Mouse (Mus musculus): Measurements from ENCODE around the gene Casp12. TPM values are rescaled to one million over a fixed set of nuclear protein-coding genes. Genes with fewer than 3 reads are reported as not detected.

Casp12 gene
- 0.17 and 0.24 TPM in 2 replicates for polyA plus RNA-seq (2015; fragmentation: Nextera tagmentation; extraction: Ambion mirVana)

- Histone ChIP-seq H3K36me3 (no peaks in the 10 kb centered on the region), H3K4me2 (replicated peaks) (no peak within 1 kb of the TSS), H3K4me1 (no peaks in the 10 kb centered on the region), H3K4me3 (no peak within 1 kb of the TSS), H3K9me3 (no peaks in the 10 kb centered on the region), H3K9ac (replicated peaks) (no peak within 1 kb of the TSS), H3K27ac (replicated peaks) (no peak within 1 kb of the TSS), H3K27me3 (no peaks in the 10 kb centered on the region)
- WGBS: 90% methylated on average over 4 of the region's 4 CpGs
- no peak for ATAC-seq (replicated peaks)
Measured at GRCm38 (mm10) chr9:5345291-5345898, at the start of gene Casp12. Casp12 (plus strand) TSS chr9:5345430.

- Histone ChIP-seq H3K9ac (replicated peaks) (no peak overlapping the region), H3K9me3 (no peaks in the 10 kb centered on the region), H3K4me3 (no peak overlapping the region), H3K4me2 (replicated peaks) (no peak overlapping the region), H3K36me3 (no peaks in the 10 kb centered on the region), H3K4me1 (no peaks in the 10 kb centered on the region), H3K27me3 (no peaks in the 10 kb centered on the region), H3K27ac (replicated peaks) (no peak overlapping the region)
- WGBS: 88% methylated on average over 2 of the region's 2 CpGs
- no peak for ATAC-seq (replicated peaks)
Measured at GRCm38 (mm10) chr9:5296354-5297237, 48.6 kb upstream of the Casp12 start.

DNA sequence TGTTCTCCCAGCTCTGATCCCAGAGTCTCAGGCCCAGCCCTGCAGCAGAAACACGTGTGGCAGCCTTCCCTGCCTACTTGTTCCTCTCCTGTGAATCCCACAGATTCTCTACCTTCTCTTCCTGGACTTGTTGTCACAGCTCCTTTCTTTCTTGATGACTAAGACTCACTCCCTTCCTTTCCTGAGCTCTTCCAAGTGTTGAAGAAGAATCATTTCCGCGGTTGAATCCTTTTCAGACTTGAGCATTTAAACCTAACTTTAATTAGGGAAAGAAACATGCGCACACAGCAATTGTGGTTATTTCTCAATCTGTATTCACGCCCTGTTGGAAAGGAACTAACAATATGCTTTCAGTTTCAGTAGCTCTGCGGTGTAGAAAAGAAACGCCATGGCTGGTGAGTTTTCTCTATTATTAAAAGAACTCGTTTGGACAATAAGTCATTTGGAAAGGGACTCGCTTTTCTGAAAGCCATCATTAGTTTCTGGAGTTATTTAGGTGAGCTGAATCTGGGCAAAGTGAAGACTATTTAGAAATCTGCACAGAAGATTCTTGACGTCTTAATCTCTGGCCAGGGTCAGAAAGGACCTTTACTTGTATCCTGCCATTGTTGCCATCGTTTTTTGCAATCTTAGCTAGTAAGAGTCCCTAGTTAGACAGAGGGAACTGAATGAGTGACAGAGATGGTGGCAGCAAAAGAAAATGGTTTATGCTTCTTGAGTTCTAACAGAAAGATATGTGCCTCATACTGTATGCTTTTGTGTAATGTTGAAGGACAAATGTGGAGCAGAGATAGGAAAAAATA lies 46.7 kb upstream of the Casp12 start, which contains the start of gene Casp1:
Gene Casp1 (plus strand): TSS at position 189 of the 803 bp plus-strand sequence.
- Histone ChIP-seq H3K36me3 (no peaks in the 10 kb centered on the region), H3K4me2 (replicated peaks) (no peak within 1 kb of the TSS), H3K4me3 (no peak within 1 kb of the TSS), H3K9ac (replicated peaks) (no peak within 1 kb of the TSS), H3K9me3 (no peaks in the 10 kb centered on the region), H3K27me3 (no peaks in the 10 kb centered on the region), H3K27ac (replicated peaks) (no peak within 1 kb of the TSS), H3K4me1 (no peaks in the 10 kb centered on the region)
- no peak for ATAC-seq (replicated peaks)
- WGBS: 33% methylated on average over 11 of the region's 11 CpGs

- Histone ChIP-seq H3K9ac (replicated peaks) (no peak overlapping the region), H3K27me3 (no peaks in the 10 kb centered on the region), H3K27ac (replicated peaks) (no peak overlapping the region), H3K4me2 (replicated peaks) (no peak overlapping the region), H3K9me3 (no peaks in the 10 kb centered on the region), H3K4me1 (no peaks in the 10 kb centered on the region), H3K36me3 (no peaks in the 10 kb centered on the region), H3K4me3 (no peak overlapping the region)
- 79% methylated on average over 2 of the region's 2 CpGs for WGBS
- ATAC-seq (replicated peaks): no peak
Measured at GRCm38 (mm10) chr9:5299132-5299381, 46.2 kb upstream of the Casp12 start.

DNA sequence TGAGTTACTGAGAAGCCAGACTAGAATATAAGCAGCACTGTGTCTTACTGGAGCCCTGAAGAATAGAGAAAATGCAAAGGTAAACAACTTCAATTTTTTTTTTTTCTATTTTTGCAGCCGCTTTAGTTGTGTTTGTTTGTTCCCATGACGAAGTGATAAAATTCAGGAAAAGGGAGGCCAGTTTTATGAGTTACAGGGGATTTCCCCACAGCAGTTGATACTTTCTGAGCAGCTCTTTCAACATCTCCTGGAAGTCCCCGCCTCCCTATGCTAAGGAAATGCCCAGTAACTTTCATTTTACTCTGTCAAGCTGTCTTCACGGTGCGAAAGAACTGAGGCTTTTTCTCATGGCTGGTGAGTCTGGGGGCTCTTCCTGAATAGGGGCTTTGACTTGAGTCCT lies 36.7 kb upstream of the Casp12 start, which contains the start of gene Casp4:
Gene Casp4 (plus strand): TSS at position 268 of the 400 bp plus-strand sequence.
- Histone ChIP-seq H3K27me3 (no peaks in the 10 kb centered on the region), H3K9me3 (no peaks in the 10 kb centered on the region), H3K27ac (replicated peaks) (no peak within 1 kb of the TSS), H3K4me1 (no peaks in the 10 kb centered on the region), H3K4me3 (no peak within 1 kb of the TSS), H3K4me2 (replicated peaks) (no peak within 1 kb of the TSS), H3K36me3 (no peaks in the 10 kb centered on the region), H3K9ac (replicated peaks) (no peak within 1 kb of the TSS)
- ATAC-seq (replicated peaks): no peak
- WGBS: 90% methylated on average over 5 of the region's 5 CpGs

GRCm38 (mm10) chr9:5310112-5310511 lies 35.1 kb upstream of the Casp12 start:
- no peak overlapping the region for H3K27ac ChIP-seq (replicated peaks)
- no peaks in the 10 kb centered on the region for H3K9me3 ChIP-seq
- no peak overlapping the region for H3K4me2 ChIP-seq (replicated peaks)
- H3K4me3 ChIP-seq: no peak overlapping the region
- no peaks in the 10 kb centered on the region for H3K36me3 ChIP-seq
- ATAC-seq (replicated peaks): no peak
- H3K9ac ChIP-seq (replicated peaks): no peak overlapping the region
- no peaks in the 10 kb centered on the region for H3K27me3 ChIP-seq
- H3K4me1 ChIP-seq: no peaks in the 10 kb centered on the region

- Histone ChIP-seq H3K4me3 (no peak overlapping the region), H3K27me3 (no peaks in the 10 kb centered on the region), H3K27ac (replicated peaks) (no peak overlapping the region), H3K4me2 (replicated peaks) (no peak overlapping the region), H3K36me3 (no peaks in the 10 kb centered on the region), H3K9ac (replicated peaks) (no peak overlapping the region), H3K9me3 (no peaks in the 10 kb centered on the region), H3K4me1 (no peaks in the 10 kb centered on the region)
- whole genome bisulfite sequencing: 78% methylated on average over 4 of the region's 4 CpGs
- ATAC-seq (replicated peaks): no peak
Measured at GRCm38 (mm10) chr9:5311435-5311834, 33.8 kb upstream of the Casp12 start.

DNA sequence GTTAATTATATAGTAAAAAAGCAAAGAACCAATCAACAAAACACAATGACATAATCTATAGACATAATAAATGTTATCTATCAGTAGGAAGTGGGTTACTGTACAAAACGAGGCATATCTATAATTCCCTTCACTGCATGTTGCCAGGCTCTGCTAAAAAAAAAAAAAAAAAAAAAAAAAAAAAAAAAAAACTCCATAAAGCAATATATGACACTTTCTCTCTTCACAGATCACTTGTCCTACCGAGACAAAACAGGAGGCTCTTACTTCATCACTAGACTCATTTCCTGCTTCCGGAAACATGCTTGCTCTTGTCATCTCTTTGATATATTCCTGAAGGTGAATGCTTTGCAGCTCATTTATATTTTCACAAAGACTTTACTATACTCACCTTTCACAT lies 17.0 kb upstream of the Casp12 start:
- Histone ChIP-seq H3K4me3 (no peak overlapping the region), H3K9ac (replicated peaks) (no peak overlapping the region), H3K36me3 (no peaks in the 10 kb centered on the region), H3K9me3 (no peaks in the 10 kb centered on the region), H3K27ac (replicated peaks) (no peak overlapping the region), H3K4me1 (no peaks in the 10 kb centered on the region), H3K27me3 (no peaks in the 10 kb centered on the region), H3K4me2 (replicated peaks) (no peak overlapping the region)
- no peak for ATAC-seq (replicated peaks)
- WGBS: 83% methylated on average over 3 of the region's 3 CpGs

- H3K9ac ChIP-seq (replicated peaks): no peak overlapping the region
- H3K4me1 ChIP-seq: no peaks in the 10 kb centered on the region
- no peak overlapping the region for H3K27ac ChIP-seq (replicated peaks)
- no peak overlapping the region for H3K4me3 ChIP-seq
- no peaks in the 10 kb centered on the region for H3K27me3 ChIP-seq
- no peak overlapping the region for H3K4me2 ChIP-seq (replicated peaks)
- no peaks in the 10 kb centered on the region for H3K9me3 ChIP-seq
- no peaks in the 10 kb centered on the region for H3K36me3 ChIP-seq
- ATAC-seq (replicated peaks): no peak
Measured at GRCm38 (mm10) chr9:5332441-5332840, 12.8 kb upstream of the Casp12 start.

DNA sequence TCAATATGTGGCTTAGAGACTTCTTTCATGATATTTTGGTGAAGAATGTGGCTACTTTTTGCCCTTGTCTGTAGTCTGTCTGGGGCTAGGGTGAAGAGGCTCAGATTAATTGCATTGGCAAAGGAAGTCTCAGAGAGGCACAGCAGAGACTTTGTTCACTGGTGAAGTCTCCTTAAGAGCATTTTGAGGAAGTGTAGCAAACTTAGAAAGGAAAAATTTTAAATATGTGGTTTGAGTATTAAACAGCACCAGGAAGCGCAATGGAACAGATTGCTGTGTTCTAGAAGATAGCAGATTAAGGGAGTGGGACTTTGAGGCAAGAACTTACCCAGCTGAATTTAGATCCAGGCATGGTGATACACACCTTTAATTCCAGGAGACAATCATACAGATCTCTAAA lies 11.8 kb upstream of the Casp12 start:
- H3K27ac ChIP-seq (replicated peaks): no peak overlapping the region
- no peaks in the 10 kb centered on the region for H3K36me3 ChIP-seq
- no peak overlapping the region for H3K9ac ChIP-seq (replicated peaks)
- no peaks in the 10 kb centered on the region for H3K4me1 ChIP-seq
- WGBS: 97% methylated on average over 1 of the region's 1 CpGs
- no peaks in the 10 kb centered on the region for H3K9me3 ChIP-seq
- no peak overlapping the region for H3K4me3 ChIP-seq
- no peak overlapping the region for H3K4me2 ChIP-seq (replicated peaks)
- no peak for ATAC-seq (replicated peaks)
- no peaks in the 10 kb centered on the region for H3K27me3 ChIP-seq

GRCm38 (mm10) chr9:5343092-5343491 lies 2.1 kb upstream of the Casp12 start:
- no peak overlapping the region for H3K4me2 ChIP-seq (replicated peaks)
- no peak overlapping the region for H3K9ac ChIP-seq (replicated peaks)
- no peak for ATAC-seq (replicated peaks)
- H3K36me3 ChIP-seq: no peaks in the 10 kb centered on the region
- no peak overlapping the region for H3K27ac ChIP-seq (replicated peaks)
- H3K4me3 ChIP-seq: no peak overlapping the region
- no peaks in the 10 kb centered on the region for H3K27me3 ChIP-seq
- H3K9me3 ChIP-seq: no peaks in the 10 kb centered on the region
- 81% methylated on average over 1 of the region's 1 CpGs for WGBS
- no peaks in the 10 kb centered on the region for H3K4me1 ChIP-seq

DNA sequence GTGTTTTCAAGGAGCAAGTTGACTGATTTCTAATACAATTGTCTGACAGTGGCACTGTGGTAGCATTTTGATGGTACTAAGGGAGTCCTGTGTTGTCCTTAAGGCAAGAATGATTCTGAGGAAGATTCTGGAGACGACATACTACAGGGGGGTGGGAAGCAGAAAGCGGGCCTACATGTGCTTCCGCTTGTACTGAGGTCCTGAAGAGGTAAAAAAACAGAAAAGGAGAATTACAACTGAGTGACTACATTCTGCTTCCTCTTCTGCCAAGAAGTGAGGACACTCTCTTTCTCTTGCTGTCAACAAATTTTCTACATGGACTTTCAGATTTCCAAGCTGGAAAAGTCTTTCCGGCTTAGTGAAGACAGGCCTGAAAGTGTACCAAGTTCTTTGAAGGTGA lies 1.1 kb upstream of the Casp12 start:
- no peaks in the 10 kb centered on the region for H3K4me1 ChIP-seq
- no peak for ATAC-seq (replicated peaks)
- H3K27ac ChIP-seq (replicated peaks): no peak overlapping the region
- no peaks in the 10 kb centered on the region for H3K36me3 ChIP-seq
- no peak overlapping the region for H3K4me2 ChIP-seq (replicated peaks)
- WGBS: 88% methylated on average over 4 of the region's 4 CpGs
- H3K9me3 ChIP-seq: no peaks in the 10 kb centered on the region
- H3K9ac ChIP-seq (replicated peaks): no peak overlapping the region
- H3K4me3 ChIP-seq: no peak overlapping the region
- H3K27me3 ChIP-seq: no peaks in the 10 kb centered on the region

Data from forebrain, embryonic 15.5 days (tissue).